Mouse (Mus musculus) C2C12 (cell line): ENCODE measurements around the gene Msrb3. TPM values are rescaled to one million over a fixed set of nuclear protein-coding genes. Genes with fewer than 3 reads are reported as not detected.

ENCODE experiments used
- H3K27me3 ChIP-seq: one replicate; pipeline ENCODE4 v1.6.1; 2011; ENCODE audit not compliant: control insufficient read depth, insufficient read depth, insufficient read length
- H3K36me3 ChIP-seq: one replicate; pipeline ENCODE4 v1.6.1; 2011; ENCODE audit not compliant: control insufficient read depth, insufficient read depth
- H3K4me3 ChIP-seq: one replicate; pipeline ENCODE4 v1.5.1; 2011; ENCODE audit warnings: mild to moderate bottlenecking, control low read depth; ENCODE audit not compliant: poor library complexity, insufficient read depth, severe bottlenecking
- H3K79me2 ChIP-seq: one replicate; pipeline ENCODE4 v1.6.1; 2011; ENCODE audit not compliant: control insufficient read depth, insufficient read depth
- H3K79me3 ChIP-seq: one replicate; pipeline ENCODE4 v1.6.1; 2011; ENCODE audit warnings: low read depth, control low read depth
- H3ac ChIP-seq: one replicate; pipeline ENCODE3; 2011; ENCODE audit warnings: low read depth; ENCODE audit not compliant: control insufficient read depth, insufficient read length
- CEBPB ChIP-seq: IDR thresholded peaks from one replicate; pipeline ENCODE4 v1.6.1; 2011; ENCODE audit warnings: low read depth, mild to moderate bottlenecking, control low read depth, moderate library complexity
- CTCF ChIP-seq: IDR thresholded peaks from one replicate; pipeline ENCODE4 v1.5.1; 2011; ENCODE audit not compliant: control insufficient read depth, insufficient read depth, insufficient read length
- FOSL1 ChIP-seq: IDR thresholded peaks from one replicate; pipeline ENCODE4 v1.8.0; 2011; ENCODE audit warnings: mild to moderate bottlenecking, low read length; ENCODE audit not compliant: poor library complexity, insufficient read depth, severe bottlenecking
- MAX ChIP-seq: IDR thresholded peaks from one replicate; pipeline ENCODE4 v1.6.1; 2011; ENCODE audit warnings: mild to moderate bottlenecking, control low read depth
- MYOD1 ChIP-seq: IDR thresholded peaks from one replicate; pipeline ENCODE4 v1.6.1; 2011; ENCODE audit warnings: low read depth; ENCODE audit not compliant: control insufficient read depth, insufficient read length
- MYOG ChIP-seq: IDR thresholded peaks from one replicate; pipeline ENCODE4 v1.6.1; 2011; ENCODE audit not compliant: control insufficient read depth, insufficient read length; ENCODE audit errors: extremely low read depth
- USF1 ChIP-seq: IDR thresholded peaks from one replicate; pipeline ENCODE4 v1.6.1; 2011; ENCODE audit warnings: low read depth, mild to moderate bottlenecking, control low read depth, moderate library complexity
- polyA plus RNA-seq: library from polyadenylated mRNA; unstranded; fragments of >200 nt; fragmentation: generic; extraction: Trizol; gene quantifications from one replicate; pipeline ENCODE4 v1.2.1, GENCODE M21; 2012; ENCODE audit warnings: missing spikeins

Gene Msrb3
- polyA plus RNA-seq, 1 experiment = 13.3 TPM

- H3K36me3 ChIP-seq = no peaks in the 10 kb centered on the region
- TF ChIP-seq FOSL1 = no peak
- TF ChIP-seq MYOD1 = no peak
- no peak for TF ChIP-seq MYOG
- no peak for TF ChIP-seq CTCF
- TF ChIP-seq USF1 = no peak
- TF ChIP-seq CEBPB = no peak
- TF ChIP-seq MAX = no peak
- no peaks in the 10 kb centered on the region for H3K79me3 ChIP-seq
- no peaks in the 10 kb centered on the region for H3K27me3 ChIP-seq
- H3K79me2 ChIP-seq = no peaks in the 10 kb centered on the region
- no peak overlapping the region for H3K4me3 ChIP-seq
- H3ac ChIP-seq = no peak overlapping the region
Measured at GRCm38 (mm10) chr10:120784516-120784915, 114.4 kb downstream of the Msrb3 start.

GRCm38 (mm10) chr10:120783393-120783792, 115.5 kb downstream of the Msrb3 start:
- Histone ChIP-seq H3K27me3 (no peaks in the 10 kb centered on the region), H3ac (no peak overlapping the region), H3K79me2 (no peaks in the 10 kb centered on the region), H3K79me3 (no peaks in the 10 kb centered on the region), H3K4me3 (no peak overlapping the region), H3K36me3 (no peaks in the 10 kb centered on the region)
- TF ChIP-seq MYOG (no peak), CEBPB (no peak)

GRCm38 (mm10) chr10:120777499-120777898, 121.4 kb downstream of the Msrb3 start:
- Histone ChIP-seq H3K27me3 (no peaks in the 10 kb centered on the region), H3ac (no peak overlapping the region), H3K79me3 (no peaks in the 10 kb centered on the region), H3K4me3 (no peak overlapping the region), H3K36me3 (no peaks in the 10 kb centered on the region), H3K79me2 (no peaks in the 10 kb centered on the region)
- TF ChIP-seq MAX (no peak), USF1 (no peak), MYOD1 (no peak), FOSL1 (no peak), MYOG (no peak), CEBPB (no peak), CTCF (no peak)

- Histone ChIP-seq H3K36me3 (no peaks in the 10 kb centered on the region), H3K79me3 (no peaks in the 10 kb centered on the region), H3ac (no peak overlapping the region), H3K79me2 (no peaks in the 10 kb centered on the region), H3K4me3 (no peak overlapping the region), H3K27me3 (no peaks in the 10 kb centered on the region)
- TF ChIP-seq USF1 (no peak), MAX (no peak), CEBPB (no peak), FOSL1 (no peak), MYOG (no peak), MYOD1 (no peak), CTCF (no peak)
Measured at GRCm38 (mm10) chr10:120775361-120775760, 123.5 kb downstream of the Msrb3 start.

- Histone ChIP-seq H3K79me3 (no peaks in the 10 kb centered on the region), H3K27me3 (no peaks in the 10 kb centered on the region), H3K79me2 (no peaks in the 10 kb centered on the region), H3ac (no peak overlapping the region), H3K4me3 (no peak overlapping the region), H3K36me3 (no peaks in the 10 kb centered on the region)
- TF ChIP-seq CTCF = no peak
- TF ChIP-seq MAX = no peak
- no peak for TF ChIP-seq USF1
- TF ChIP-seq MYOG = no peak
- no peak for TF ChIP-seq CEBPB
Measured at GRCm38 (mm10) chr10:120767418-120767817, 131.5 kb downstream of the Msrb3 start.

GRCm38 (mm10) chr10:120765398-120765797, 133.5 kb downstream of the Msrb3 start:
- H3ac ChIP-seq = no peak overlapping the region
- no peaks in the 10 kb centered on the region for H3K79me2 ChIP-seq
- no peaks in the 10 kb centered on the region for H3K27me3 ChIP-seq
- H3K36me3 ChIP-seq = no peaks in the 10 kb centered on the region
- no peak for TF ChIP-seq CTCF
- TF ChIP-seq MYOG = no peak
- TF ChIP-seq FOSL1 = no peak
- TF ChIP-seq CEBPB = no peak
- TF ChIP-seq MAX = no peak
- H3K4me3 ChIP-seq = no peak overlapping the region
- H3K79me3 ChIP-seq = no peaks in the 10 kb centered on the region
